Mouse (Mus musculus) NIH3T3 (cell line): Measurements from ENCODE around the gene Map4.

Experiments
- DNase-seq: peaks from one replicate; pipeline ENCODE4 v3.0.0-alpha.2; 2012; ENCODE audit warnings: low read depth

Map4 gene

GRCm38 (mm10) chr9:109931257-109932171 is at the start of gene Map4:
TSS of gene Map4 (plus strand) at chr9:109931460.
- peak; percentile 97 for DNase-seq

DNA sequence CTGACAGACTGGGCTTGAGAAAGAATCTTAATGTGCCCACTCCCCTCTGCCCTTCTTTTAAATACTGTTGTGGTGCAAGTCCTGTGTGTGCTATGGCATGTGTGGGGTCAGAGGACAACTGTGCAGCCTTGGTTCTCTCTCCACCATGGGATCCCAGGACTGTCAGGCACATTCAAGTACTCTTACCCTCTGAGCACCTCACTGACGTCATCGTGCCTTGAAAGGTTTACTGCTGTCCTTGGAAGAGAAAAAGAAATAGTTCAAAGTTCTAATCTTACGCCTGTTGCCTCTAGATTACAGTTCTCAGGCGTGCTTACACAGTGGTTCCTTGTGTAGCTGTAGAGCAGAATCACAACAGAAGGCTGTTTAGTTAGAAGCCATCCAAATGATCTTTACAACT is 45.0 kb upstream of the Map4 start:
- no peak for DNase-seq

GRCm38 (mm10) chr9:109887321-109887720 is 43.9 kb upstream of the Map4 start:
- no peak for DNase-seq

DNA sequence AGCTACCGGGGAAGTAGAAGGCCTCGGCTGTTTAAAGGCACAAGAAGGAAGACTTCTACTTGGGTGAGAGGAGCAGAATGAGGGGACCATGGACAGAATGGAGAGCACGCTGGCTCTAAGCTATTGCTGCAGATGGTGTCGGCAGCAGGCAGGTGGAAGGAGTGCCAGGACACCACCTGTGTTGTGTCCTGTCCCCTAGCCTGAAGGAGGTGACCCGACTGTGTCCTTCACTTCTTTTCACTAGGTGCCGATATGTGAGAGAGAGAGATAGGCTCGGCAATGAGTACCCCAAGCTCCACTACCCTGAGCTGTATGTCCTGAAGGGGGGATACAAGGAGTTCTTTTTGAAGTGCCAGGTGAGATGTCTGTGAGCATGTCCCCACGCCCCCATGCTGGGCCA is 39.8 kb upstream of the Map4 start:
- DNase-seq, result no peak

DNA sequence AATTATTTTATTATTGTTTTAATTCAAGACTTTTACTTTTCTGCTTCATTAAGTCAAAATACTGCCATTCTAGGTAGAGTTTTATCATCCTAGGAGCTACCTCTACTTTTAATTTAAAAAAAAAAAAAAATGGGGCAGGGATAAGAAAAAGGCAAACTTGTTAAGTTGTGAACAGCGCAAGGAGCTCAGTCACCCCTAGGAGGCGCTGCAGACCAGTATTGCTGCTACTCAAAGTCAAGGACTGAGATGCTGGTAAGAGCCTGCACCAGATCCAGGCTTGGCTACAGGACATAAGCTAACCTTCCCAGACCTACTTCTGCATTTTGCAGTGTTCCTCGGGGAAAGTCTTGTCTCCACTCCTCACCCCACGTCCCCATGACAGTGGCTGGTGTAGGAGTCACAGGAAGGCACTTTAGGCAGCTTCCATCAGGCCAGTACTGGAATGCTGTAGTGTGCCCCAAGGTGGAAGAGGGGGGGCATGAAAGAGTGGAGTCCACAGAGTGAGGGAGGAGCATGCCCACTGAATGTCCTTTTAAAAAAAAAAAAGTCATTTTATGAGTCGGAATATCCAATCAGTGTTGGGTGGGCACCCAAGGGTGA is 38.5 kb upstream of the Map4 start:
- peak; percentile 88 for DNase-seq

DNA sequence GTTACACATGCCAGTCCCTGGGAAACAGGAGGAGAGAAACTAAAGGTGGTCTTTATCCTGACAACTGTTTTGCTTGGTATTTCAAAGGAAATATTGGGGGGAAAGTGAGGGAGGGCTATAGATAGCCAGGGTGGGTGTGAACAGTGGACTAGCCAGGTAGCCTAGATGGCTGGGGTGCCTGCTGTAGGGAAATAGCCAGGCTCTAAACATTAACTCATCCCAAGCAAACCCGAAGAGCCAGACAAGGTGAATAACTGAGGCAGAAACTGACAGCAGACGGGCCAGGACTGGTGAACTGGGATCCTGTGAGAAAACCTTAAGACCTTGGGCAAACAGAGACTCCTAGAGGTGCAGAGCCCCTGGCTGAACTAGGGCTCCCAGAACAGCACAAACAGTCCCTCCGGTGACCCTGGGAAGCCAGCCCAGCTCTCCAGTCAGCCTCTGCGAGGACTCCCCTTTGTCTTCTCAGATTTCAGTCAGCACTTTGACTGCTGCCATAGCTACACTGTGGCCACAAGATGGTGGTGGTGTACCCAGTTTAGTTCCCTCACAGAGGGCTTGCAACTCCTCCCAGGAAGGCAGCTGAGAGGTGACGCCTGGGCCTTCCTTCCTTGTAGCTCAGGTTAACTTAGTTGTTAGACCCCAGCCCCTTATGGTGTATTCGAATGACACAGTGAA is 36.7 kb upstream of the Map4 start:
- DNase-seq, result peak; percentile 87

DNA sequence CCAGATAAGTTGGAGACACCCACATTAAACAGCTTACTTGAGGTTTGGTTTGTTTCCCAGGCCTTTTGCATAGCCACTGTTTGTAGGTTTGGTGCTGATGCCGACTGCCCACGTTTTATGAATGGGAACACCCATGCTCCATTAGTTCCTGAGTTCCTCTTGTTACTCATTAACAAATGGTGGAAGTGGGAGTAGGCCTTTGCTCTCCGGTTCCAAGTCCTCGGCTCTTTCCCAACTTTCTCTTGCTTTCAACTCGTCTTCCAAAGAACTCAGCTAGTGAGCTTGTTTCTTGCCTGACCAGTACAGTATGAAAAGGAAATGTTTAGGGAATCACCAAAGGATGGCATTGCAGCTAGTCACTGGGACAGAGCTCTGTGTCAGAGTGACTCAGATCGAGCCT is 35.7 kb upstream of the Map4 start:
- no peak for DNase-seq

- no peak for DNase-seq
These were observed 34.8 kb upstream of the Map4 start for GRCm38 (mm10) chr9:109896253-109897150.

DNA sequence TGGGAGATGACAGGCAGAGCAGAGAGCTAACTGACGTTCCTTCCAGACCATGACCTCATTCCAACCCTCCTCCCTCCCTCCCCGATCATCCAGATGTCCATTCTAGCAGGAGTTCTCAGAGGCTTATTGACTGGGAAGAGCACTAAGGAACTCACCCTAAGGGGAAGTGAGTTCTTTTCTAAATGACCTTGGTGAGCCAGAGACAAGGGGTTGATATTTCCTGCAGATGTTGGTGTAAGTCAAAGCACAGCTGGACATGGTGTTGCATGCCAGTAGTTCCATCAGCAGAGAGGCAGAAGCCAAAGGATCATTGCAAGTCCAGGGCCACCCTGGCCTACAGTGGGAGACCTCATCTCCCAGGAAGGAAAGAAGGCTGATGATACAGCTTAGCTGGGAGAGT is 33.2 kb upstream of the Map4 start:
- DNase-seq, result no peak

- no peak for DNase-seq
These were observed 31.9 kb upstream of the Map4 start for GRCm38 (mm10) chr9:109899361-109899760.

DNA sequence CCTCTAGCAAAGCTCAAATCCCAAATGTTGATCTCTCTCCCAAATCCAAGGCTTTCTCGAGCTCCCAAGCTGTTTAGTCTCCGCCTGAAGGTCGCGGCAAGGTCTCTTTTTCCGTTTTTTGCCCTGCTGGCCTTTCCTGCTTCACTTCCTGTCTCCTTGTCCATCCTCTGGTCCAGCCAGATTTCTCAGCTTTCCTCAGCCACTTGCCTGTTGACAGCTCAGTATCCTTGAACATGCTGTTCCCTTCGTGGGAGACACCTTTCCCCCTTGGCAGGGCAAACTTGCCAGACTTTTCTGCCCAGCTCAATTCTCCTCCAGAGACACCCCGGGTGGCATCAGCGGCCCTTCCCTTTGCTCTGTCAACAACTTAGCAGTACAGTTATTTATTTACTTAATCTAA is 31.5 kb upstream of the Map4 start:
- DNase-seq, result no peak

GRCm38 (mm10) chr9:109900604-109901003 is 30.7 kb upstream of the Map4 start:
- DNase-seq, result no peak

- DNase-seq, result no peak
These were observed 29.0 kb upstream of the Map4 start for GRCm38 (mm10) chr9:109902246-109902645.

DNA sequence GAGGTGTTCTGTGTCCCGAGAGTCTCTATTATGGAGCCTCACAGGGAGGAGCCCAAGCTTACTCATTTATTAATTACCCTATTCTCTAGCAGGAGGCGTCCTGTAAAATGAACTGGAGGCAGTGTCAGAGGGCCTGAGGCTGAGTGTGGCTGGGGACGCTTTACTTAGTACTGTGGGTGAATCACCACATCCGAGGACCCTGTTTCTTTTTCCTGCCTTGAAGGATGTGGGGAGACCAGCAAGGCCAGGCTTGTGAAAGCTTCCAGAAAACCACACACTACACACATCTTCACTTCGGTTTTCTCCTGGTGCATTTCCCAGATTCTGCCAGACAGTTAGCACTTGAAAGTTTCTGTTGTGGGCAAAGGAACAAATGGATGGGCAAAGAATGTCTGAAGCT is 28.5 kb upstream of the Map4 start:
- no peak for DNase-seq

GRCm38 (mm10) chr9:109907300-109907699 is 24.0 kb upstream of the Map4 start:
- DNase-seq, result peak; percentile 45

DNA sequence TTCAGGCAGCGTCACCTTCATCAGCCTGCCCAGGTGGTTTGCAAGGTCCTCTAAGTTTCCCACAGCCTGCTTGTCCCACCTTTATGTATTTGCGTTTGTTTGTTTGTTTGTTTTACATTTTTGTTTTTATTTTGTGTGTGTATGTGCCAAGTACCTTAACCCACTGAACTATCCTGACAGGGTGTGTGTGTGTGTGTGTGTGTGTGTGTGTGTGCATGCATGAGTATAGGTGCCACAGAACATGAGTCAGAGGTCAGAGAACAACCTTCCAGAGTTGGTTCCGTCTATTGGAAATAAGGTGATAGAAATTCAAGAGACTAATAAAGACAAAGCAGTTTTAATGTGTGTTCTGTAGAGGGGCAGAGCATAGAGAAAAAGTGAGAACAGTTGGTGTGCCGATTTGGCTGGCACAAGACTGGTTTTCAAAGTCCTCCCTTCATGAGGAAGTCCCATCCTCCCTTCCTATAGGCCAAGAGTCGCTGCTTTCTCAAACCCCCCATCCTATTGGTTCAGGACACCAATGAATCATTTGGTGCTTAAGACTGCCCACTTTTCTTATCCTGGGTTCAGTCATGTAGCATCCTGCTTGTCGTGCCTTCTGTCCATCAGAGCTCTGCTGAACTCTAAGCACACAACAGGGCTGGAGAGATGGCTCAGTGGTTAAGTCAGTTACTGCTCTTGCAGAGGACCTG is 23.3 kb upstream of the Map4 start:
- peak; percentile 20 for DNase-seq

- no peak for DNase-seq
These were observed 22.2 kb upstream of the Map4 start for GRCm38 (mm10) chr9:109909102-109909501.

GRCm38 (mm10) chr9:109909926-109910325 is 21.3 kb upstream of the Map4 start:
- DNase-seq, result no peak

- no peak for DNase-seq
These were observed 19.5 kb upstream of the Map4 start for GRCm38 (mm10) chr9:109911779-109912178.

GRCm38 (mm10) chr9:109914269-109914926 is 16.9 kb upstream of the Map4 start:
- DNase-seq, result peak; percentile 13

GRCm38 (mm10) chr9:109917931-109918330 is 13.3 kb upstream of the Map4 start:
- DNase-seq, result no peak
